Mouse (Mus musculus): ENCODE measurements at regions not wholly inside any gene's neighbourhood (a gene's known extent, or its start where the extent isn't known, plus 50 kb on each side); places are given as distances from the start of the nearest gene placed in this dataset.
A peak's percentile ranks its signal among the peaks of the same experiment; 100 is the strongest.
"Not testable (repeated sequence)": the region's sequence is repeated elsewhere in the genome, so short reads cannot be mapped to it uniquely, and the experiment has no call there.

GRCm38 (mm10) chrX:50602461-50602875 lies 174.2 kb upstream of the Olfr1324 start:
- 61% methylated on average over 9 of the region's 9 CpGs for WGBS
- Histone ChIP-seq H3K4me2 (ENCODE audit: low read length) (peak overlapping the region; percentile 43), H3K4me3 (ENCODE audit: control insufficient read depth in 1 of 2, insufficient read depth in 1 of 2, low read depth in 1 of 2, low read length in 2 of 2) (peak overlapping the region; percentile 9 to 37; a peak in 3 of 4 replicates), H3K36me3 (ENCODE audit: control insufficient read depth, insufficient read depth, low read length) (peaks cover 20% of the 10 kb centered on the region)
- H3K27me3 ChIP-seq (ENCODE audit: control insufficient read depth, insufficient read depth, low read length); H3K4me1 ChIP-seq (ENCODE audit: control insufficient read depth in 2 of 2, insufficient read depth in 2 of 2, low read length in 2 of 2); H3K27ac ChIP-seq (replicated peaks in 1 of 2; ENCODE audit: control insufficient read depth in 1 of 2, insufficient read depth in 1 of 2, low read depth in 2 of 2, low read length in 2 of 2); H3K9ac ChIP-seq (ENCODE audit: low read length); ATAC-seq (ENCODE audit: insufficient number of reproducible peaks, insufficient read depth, low FRiP score, low read depth); H3K9me3 ChIP-seq (ENCODE audit: control insufficient read depth, low read length): not testable (repeated sequence)

GRCm38 (mm10) chrX:50600262-50600661 lies 172.0 kb upstream of the Olfr1324 start:
- H3K9me3 ChIP-seq (ENCODE audit: control insufficient read depth, low read length); ATAC-seq (ENCODE audit: insufficient number of reproducible peaks, insufficient read depth, low FRiP score, low read depth); H3K27ac ChIP-seq (replicated peaks in 1 of 2; ENCODE audit: control insufficient read depth in 1 of 2, insufficient read depth in 1 of 2, low read depth in 2 of 2, low read length in 2 of 2); H3K4me1 ChIP-seq (ENCODE audit: control insufficient read depth in 2 of 2, insufficient read depth in 2 of 2, low read length in 2 of 2); H3K27me3 ChIP-seq (ENCODE audit: control insufficient read depth, insufficient read depth, low read length); H3K9ac ChIP-seq (ENCODE audit: low read length): not testable (repeated sequence)
- WGBS = 75% methylated on average over 3 of the region's 3 CpGs
- Histone ChIP-seq H3K4me3 (ENCODE audit: control insufficient read depth in 1 of 2, insufficient read depth in 1 of 2, low read depth in 1 of 2, low read length in 2 of 2) (peak overlapping the region; percentile 16 to 35; a peak in 3 of 4 replicates), H3K36me3 (ENCODE audit: control insufficient read depth, insufficient read depth, low read length) (peaks cover 23% of the 10 kb centered on the region), H3K4me2 (ENCODE audit: low read length) (peak overlapping the region; percentile 44)

GRCm38 (mm10) chrX:50599780-50600179 lies 171.5 kb upstream of the Olfr1324 start:
- Histone ChIP-seq H3K4me1 (ENCODE audit: control insufficient read depth in 2 of 2, insufficient read depth in 2 of 2, low read length in 2 of 2) (no peaks in the 10 kb centered on the region), H3K27me3 (ENCODE audit: control insufficient read depth, insufficient read depth, low read length) (no peaks in the 10 kb centered on the region), H3K4me2 (ENCODE audit: low read length) (peak overlapping the region; percentile 44), H3K36me3 (ENCODE audit: control insufficient read depth, insufficient read depth, low read length) (peaks cover 26% of the 10 kb centered on the region), H3K4me3 (ENCODE audit: control insufficient read depth in 1 of 2, insufficient read depth in 1 of 2, low read depth in 1 of 2, low read length in 2 of 2) (peak overlapping the region; percentile 16 to 35; a peak in 3 of 4 replicates), H3K9ac (ENCODE audit: low read length) (no peak overlapping the region; the same call in 1 of the 2 replicates), H3K27ac (replicated peaks in 1 of 2; ENCODE audit: control insufficient read depth in 1 of 2, insufficient read depth in 1 of 2, low read depth in 2 of 2, low read length in 2 of 2) (0 out of 4 replicates have a peak overlapping the region, but pooled peaks of 1 of the 2 experiments have one; percentile 49), H3K9me3 (ENCODE audit: control insufficient read depth, low read length) (no peaks in the 10 kb centered on the region)
- ATAC-seq (ENCODE audit: insufficient number of reproducible peaks, insufficient read depth, low FRiP score, low read depth) = no peak
- WGBS = 59% methylated on average over 4 of the region's 4 CpGs

GRCm38 (mm10) chrX:50597626-50598025 lies 169.3 kb upstream of the Olfr1324 start:
- not testable (repeated sequence) for H3K9me3 ChIP-seq (ENCODE audit: control insufficient read depth, low read length); H3K27ac ChIP-seq (replicated peaks in 1 of 2; ENCODE audit: control insufficient read depth in 1 of 2, insufficient read depth in 1 of 2, low read depth in 2 of 2, low read length in 2 of 2); H3K9ac ChIP-seq (ENCODE audit: low read length); H3K27me3 ChIP-seq (ENCODE audit: control insufficient read depth, insufficient read depth, low read length); H3K4me3 ChIP-seq (ENCODE audit: control insufficient read depth in 1 of 2, insufficient read depth in 1 of 2, low read depth in 1 of 2, low read length in 2 of 2); ATAC-seq (ENCODE audit: insufficient number of reproducible peaks, insufficient read depth, low FRiP score, low read depth); H3K4me1 ChIP-seq (ENCODE audit: control insufficient read depth in 2 of 2, insufficient read depth in 2 of 2, low read length in 2 of 2)
- peaks cover 39% of the 10 kb centered on the region for H3K36me3 ChIP-seq (ENCODE audit: control insufficient read depth, insufficient read depth, low read length)
- WGBS = 62% methylated on average over 3 of the region's 3 CpGs
- H3K4me2 ChIP-seq (ENCODE audit: low read length) = peak overlapping the region; percentile 27; the same call in 1 of the 2 replicates

GRCm38 (mm10) chrX:50597105-50597504 lies 168.8 kb upstream of the Olfr1324 start:
- 68% methylated on average over 6 of the region's 6 CpGs for WGBS
- no peak overlapping the region for H3K9ac ChIP-seq (ENCODE audit: low read length)
- peak overlapping the region in 1 of 2 experiments; percentile 40; a peak in 2 of 4 replicates for H3K4me3 ChIP-seq (ENCODE audit: control insufficient read depth in 1 of 2, insufficient read depth in 1 of 2, low read depth in 1 of 2, low read length in 2 of 2)
- peaks cover 39% of the 10 kb centered on the region for H3K36me3 ChIP-seq (ENCODE audit: control insufficient read depth, insufficient read depth, low read length)
- ATAC-seq (ENCODE audit: insufficient number of reproducible peaks, insufficient read depth, low FRiP score, low read depth) = no peak
- peak overlapping the region; percentile 27; the same call in 1 of the 2 replicates for H3K4me2 ChIP-seq (ENCODE audit: low read length)
- no peaks in the 10 kb centered on the region for H3K9me3 ChIP-seq (ENCODE audit: control insufficient read depth, low read length)
- no peaks in the 10 kb centered on the region for H3K4me1 ChIP-seq (ENCODE audit: control insufficient read depth in 2 of 2, insufficient read depth in 2 of 2, low read length in 2 of 2)
- no peak overlapping the region; a peak in 1 of 4 replicates for H3K27ac ChIP-seq (replicated peaks in 1 of 2; ENCODE audit: control insufficient read depth in 1 of 2, insufficient read depth in 1 of 2, low read depth in 2 of 2, low read length in 2 of 2)
- no peaks in the 10 kb centered on the region for H3K27me3 ChIP-seq (ENCODE audit: control insufficient read depth, insufficient read depth, low read length)

- H3K36me3 ChIP-seq (ENCODE audit: control insufficient read depth, insufficient read depth, low read length) = peaks cover 46% of the 10 kb centered on the region
- not testable (repeated sequence) for H3K9ac ChIP-seq (ENCODE audit: low read length); H3K27me3 ChIP-seq (ENCODE audit: control insufficient read depth, insufficient read depth, low read length); H3K4me2 ChIP-seq (ENCODE audit: low read length); ATAC-seq (ENCODE audit: insufficient number of reproducible peaks, insufficient read depth, low FRiP score, low read depth); H3K27ac ChIP-seq (replicated peaks in 1 of 2; ENCODE audit: control insufficient read depth in 1 of 2, insufficient read depth in 1 of 2, low read depth in 2 of 2, low read length in 2 of 2); H3K4me1 ChIP-seq (ENCODE audit: control insufficient read depth in 2 of 2, insufficient read depth in 2 of 2, low read length in 2 of 2); H3K4me3 ChIP-seq (ENCODE audit: control insufficient read depth in 1 of 2, insufficient read depth in 1 of 2, low read depth in 1 of 2, low read length in 2 of 2); H3K9me3 ChIP-seq (ENCODE audit: control insufficient read depth, low read length)
- WGBS = 63% methylated on average over 4 of the region's 4 CpGs
These were observed 166.7 kb upstream of the Olfr1324 start for GRCm38 (mm10) chrX:50594976-50595375.

- H3K27me3 ChIP-seq (ENCODE audit: control insufficient read depth, insufficient read depth, low read length) = no peaks in the 10 kb centered on the region
- H3K27ac ChIP-seq (replicated peaks in 1 of 2; ENCODE audit: control insufficient read depth in 1 of 2, insufficient read depth in 1 of 2, low read depth in 2 of 2, low read length in 2 of 2) = no peak overlapping the region
- H3K9me3 ChIP-seq (ENCODE audit: control insufficient read depth, low read length) = no peaks in the 10 kb centered on the region
- ATAC-seq (ENCODE audit: insufficient number of reproducible peaks, insufficient read depth, low FRiP score, low read depth) = no peak
- H3K4me2 ChIP-seq (ENCODE audit: low read length) = no peak overlapping the region
- no peak overlapping the region for H3K9ac ChIP-seq (ENCODE audit: low read length)
- H3K4me1 ChIP-seq (ENCODE audit: control insufficient read depth in 2 of 2, insufficient read depth in 2 of 2, low read length in 2 of 2) = no peaks in the 10 kb centered on the region
- WGBS = 43% methylated on average over 4 of the region's 4 CpGs
- no peak overlapping the region for H3K4me3 ChIP-seq (ENCODE audit: control insufficient read depth in 1 of 2, insufficient read depth in 1 of 2, low read depth in 1 of 2, low read length in 2 of 2)
- H3K36me3 ChIP-seq (ENCODE audit: control insufficient read depth, insufficient read depth, low read length) = peaks cover 35% of the 10 kb centered on the region
These were observed 163.2 kb upstream of the Olfr1324 start for GRCm38 (mm10) chrX:50591477-50591876.

Data from heart, embryonic 14.5 days (tissue).